Mouse (Mus musculus) mouse trophoblast stem cell (cell line): Measurements from ENCODE around the gene Sez6l.

Experiments
- in situ Hi-C, 2 experiments: fragments of 300-500 bp; cut with MseI, MboI; formaldehyde crosslinking; loops; 2 replicates in 1 of 2; 3 replicates in 1 of 2; pipeline ENCODE4 v1.15.1; 2025

Gene Sez6l

DNA sequence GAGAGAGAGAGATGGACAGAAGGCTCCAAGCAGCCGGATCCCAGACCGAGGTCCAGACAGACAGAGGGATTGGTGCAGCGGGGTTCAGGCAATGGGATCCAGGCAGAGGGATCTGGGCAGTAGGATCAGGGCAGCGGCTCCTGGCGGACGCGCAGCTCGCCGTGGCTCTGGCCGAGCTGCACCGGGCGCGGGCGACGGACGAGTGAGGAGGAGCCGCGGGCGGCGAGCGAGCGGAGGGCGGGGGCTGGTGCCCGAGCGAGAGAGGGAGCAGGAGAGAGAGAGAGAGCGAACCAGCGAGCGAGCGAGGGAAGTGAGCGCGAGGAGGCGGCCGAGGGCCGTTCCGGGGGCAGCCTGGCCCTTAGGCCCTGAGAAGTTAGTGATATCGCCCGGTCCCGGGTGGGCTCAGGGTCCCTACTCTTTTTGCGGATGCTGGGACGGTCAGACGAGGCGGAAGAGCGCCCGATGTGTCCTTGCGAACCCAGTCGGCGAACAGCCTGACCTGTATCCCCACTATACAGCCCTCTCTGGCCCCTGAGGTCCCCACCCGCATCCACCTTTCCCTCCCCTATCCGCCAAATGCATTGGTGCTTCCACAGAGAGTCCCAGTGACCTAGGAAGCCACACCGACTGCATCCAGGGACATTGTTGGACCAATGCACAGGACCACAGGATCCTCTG is at the start of gene Sez6l:
Gene Sez6l (minus strand): TSS at position 193 of the 678 bp plus-strand sequence.
- in situ Hi-C loops: no loop called here

DNA sequence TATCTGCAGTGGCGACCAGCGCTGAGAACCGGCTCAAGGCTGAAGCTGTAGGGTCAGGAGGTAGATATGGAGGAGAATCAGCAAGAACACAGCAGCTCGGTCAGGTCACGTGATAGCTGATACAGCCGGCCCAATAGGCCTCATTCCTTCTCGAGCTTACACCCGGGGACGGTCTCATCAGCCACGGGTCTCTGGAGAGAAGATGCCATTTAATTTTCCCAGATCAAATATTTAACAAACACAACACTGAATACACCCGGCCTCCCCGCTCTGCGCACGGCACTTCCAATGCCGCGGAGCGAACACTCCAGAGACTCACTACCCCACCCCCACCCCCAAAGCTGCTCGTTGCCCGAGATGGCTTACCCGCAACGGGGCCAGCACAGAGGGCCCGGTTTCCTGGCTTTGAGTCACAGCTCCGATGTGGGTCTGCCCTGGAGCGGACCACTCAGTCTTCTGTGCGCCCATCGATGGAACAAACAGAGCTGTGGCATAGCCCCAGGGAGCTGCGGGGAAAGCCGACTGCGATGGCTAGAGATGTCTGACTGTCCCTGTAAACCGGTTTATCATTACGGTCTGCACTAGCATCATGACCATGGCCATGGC is 48.7 kb upstream of the Sez6l start:
- in situ Hi-C loops: no loop called here

DNA sequence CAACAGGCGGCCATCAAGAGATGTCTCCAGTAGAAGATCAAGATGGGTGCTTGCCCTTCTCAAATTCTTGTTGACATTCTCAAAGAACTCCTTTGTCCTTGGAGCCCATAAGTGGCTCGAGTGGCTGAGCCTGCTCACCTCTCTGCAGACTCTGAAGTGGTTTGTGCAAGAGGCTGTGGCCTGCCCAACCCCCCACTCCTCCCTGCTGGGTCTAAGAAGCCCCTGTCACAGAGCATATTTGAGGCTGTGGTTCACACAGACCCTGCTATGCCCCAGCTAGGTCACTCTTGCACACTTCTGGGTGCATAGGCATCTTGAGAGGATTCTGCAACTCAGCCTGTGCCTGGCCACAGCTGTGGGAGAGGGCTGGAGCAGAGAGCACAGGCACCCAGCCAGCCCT is 46.0 kb upstream of the Sez6l start:
- in situ Hi-C loops: no loop called here

DNA sequence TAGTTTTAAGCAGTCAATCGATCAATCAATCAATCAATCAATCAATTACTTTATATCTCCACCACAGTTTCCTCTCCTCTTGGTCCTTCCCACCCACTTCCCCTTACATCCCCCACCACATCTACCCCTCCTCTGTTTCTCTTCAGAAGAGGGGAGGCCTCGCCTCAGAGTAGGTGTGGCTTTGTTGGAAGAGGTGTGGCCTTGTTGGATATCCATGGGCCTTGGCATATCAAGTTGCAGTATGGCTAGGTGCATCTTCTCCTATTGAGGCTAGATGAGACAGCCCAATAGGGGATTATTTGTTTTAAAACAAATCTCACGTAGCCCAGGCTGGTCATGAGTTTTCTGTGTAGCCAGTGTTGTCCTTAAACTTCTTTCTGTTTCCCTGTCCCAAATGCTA is 43.3 kb upstream of the Sez6l start:
- in situ Hi-C loops: no loop called here

DNA sequence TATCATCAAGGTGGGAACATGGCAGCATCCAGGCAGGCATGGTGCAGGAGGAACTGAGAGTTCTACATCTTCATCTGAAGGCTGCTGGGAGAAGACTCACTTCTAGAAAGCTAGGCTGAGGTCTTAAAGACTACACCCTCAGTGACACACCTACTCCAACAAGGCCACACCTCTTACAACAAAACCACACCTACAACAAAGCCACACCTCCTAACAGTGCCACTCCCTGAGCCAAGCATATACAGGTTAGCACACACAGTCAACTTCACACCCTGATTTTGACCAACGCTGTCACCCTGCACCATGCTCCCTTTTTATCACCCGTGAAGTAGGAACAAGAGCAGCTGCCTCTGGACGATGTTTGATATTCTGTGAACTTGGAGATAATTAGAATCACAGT is 42.4 kb upstream of the Sez6l start:
- in situ Hi-C loops: no loop called here

DNA sequence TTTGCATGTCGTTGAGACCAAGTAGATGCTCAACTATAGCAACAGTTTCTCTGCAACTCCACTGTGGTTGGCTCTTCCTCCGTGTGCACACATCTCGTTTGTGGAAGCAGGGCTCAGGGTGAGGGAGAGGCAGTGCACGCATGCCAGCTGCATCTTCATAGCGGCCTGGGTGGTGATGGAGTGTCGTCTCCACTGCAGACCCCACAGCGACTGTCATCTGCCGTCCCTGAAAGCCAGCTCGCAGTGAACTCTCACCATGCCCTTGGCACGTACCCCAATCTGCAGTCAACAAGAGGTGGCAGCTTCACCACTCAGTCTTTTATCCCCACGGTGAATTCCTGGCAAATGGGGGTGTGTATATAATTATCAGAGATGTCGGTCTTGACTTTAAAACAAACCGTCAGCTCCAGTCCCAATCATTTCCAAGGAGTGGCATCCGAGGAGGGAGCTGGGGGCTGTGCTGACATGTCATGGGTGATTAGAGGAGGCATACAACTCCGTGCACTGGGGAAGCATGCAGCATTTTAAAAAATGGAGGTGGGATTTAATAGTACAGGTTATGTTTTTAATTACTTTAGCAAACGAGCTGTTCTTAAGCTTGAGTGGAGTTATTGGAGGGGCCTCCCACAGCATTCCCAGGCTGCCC is 40.7 kb upstream of the Sez6l start:
- in situ Hi-C loops: no loop called here

DNA sequence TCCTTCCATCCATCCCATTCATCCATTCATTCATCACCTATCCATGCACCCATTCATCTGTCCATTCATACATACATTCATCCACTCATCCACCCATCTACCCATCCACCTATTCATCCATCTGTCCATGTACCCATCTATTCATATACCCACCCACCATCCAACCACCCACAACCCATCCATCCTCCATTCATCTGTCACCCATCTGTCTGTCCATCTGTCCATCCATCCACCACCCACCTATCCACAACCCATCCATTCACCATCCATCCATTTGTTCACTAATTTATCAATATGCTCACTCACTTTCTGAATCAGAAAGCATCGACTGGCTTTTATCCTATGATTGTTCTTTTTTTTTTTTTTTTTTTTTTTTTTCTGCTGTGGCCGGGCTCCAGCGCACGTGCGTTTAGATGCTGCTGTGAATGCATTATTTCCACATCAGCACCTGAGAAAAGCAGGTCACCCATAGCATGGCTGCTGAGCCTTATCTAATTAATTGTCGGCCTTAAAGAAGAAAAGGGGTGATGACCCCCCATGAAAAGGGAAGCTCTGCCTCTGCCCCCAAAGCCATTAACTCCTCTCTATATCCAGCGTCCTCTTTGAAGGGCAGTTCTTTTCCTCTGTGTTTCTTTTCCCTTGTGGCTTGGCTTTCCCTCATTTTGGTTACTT is 39.1 kb upstream of the Sez6l start:
- in situ Hi-C loops: no loop called here

DNA sequence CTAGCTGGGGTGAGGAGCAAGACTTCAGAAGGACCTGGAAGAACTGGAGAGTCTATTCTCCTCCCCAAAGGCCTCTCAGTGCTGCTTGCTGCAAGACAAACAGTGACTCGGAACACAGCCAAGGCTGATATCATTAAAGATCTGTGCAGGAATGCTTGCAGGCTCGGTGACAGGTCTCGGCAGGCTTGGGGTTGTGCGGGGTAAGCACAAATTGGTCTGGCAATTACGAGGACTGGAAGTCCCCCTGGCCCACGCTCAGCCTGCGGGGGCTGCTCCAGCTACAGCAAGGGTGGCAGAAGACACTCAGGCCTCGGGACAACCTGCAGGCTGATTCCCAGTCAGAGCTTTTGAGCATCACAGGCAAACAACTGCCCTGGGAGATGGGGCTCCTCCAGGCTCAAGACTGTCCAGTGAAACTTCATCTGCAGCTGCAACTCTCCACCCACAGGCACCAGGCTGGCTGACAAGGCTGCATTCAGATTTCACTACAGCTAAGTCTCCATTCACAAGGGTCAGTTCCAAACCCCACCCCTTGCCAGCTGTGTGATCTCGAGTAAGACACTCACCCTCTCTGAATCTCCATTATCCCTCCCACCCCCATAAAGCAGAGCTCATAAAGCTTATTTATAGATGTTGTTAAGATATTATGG is 31.0 kb upstream of the Sez6l start:
- in situ Hi-C loops: no loop called here

DNA sequence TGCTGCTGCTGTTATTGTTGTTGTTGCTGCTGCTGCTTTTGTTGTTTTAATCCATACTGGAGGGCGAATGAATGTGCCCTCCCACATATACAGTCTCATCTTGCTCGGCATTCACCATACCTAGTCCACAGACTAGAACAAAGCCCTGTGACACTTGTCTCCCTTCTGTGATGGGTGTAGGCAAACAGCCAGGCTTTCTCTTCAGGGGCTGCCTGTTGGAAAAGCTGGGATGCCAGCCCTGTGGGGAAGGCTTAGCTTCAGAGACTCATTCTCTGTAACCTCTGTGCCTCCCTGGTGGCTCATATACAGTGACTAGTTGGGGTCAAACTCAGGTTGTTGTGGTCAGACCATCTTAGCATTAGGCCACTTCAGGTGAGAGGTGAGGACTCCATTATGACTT is 30.1 kb upstream of the Sez6l start:
- in situ Hi-C loops: no loop called here

DNA sequence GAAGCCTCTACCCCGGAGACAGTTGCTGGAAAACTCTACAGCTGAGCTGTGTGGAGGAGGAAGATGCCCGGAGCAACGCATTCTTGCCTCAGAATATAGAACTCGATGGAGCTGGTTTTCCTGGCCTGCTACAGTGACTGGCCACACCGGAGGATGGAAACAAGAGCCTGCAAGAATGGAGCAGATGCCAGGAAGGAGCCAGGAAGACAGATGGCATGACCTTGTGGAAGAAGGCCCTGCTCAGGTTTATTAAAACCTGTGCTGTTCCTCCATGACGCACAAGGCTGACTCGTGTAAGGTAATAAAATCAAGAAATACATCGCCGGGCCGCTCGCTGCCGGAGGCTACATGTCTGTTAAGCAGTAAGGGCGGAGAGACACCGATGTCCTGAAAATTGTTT is 28.4 kb upstream of the Sez6l start:
- in situ Hi-C loops: no loop called here

DNA sequence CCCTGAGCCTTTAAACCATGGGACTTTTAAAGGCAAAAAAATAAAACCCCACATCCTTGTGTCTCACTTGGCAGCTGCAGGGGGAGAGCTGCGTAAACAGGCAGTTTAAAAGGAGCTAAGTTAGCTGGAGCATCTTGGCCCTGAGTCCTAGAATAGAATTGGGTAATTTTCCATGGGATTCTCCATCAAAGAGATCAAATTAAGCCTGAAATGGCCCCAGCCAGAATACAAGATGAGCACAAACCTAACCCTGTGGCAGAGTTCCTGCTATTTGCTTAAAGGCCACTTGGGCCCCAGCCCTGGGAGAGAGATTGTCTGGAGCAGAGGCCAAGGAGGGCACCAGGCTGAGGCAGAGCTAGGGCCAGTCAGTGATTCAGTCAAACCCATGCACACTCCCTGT is 27.3 kb upstream of the Sez6l start:
- in situ Hi-C loops: no loop called here

DNA sequence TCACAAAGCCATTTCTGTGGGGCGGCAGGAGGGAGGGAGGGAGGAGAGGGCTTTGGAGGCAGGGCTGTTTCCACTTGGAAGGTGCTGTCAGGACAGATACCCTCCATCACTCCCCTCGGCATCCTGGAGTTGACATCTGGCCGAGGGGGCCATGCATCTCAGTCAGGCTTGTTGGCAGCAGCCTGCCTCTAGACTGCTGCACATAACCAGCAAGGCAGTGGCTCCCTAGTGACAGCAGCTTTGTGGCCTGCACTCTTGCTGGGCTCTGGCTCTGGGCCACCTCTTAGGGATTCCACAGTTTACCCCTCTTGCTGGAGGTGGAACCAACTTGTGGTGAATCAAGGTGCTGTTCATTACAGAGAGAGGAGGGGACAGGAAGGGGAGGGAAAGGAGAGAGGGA is 26.6 kb upstream of the Sez6l start:
- in situ Hi-C loops: no loop called here

DNA sequence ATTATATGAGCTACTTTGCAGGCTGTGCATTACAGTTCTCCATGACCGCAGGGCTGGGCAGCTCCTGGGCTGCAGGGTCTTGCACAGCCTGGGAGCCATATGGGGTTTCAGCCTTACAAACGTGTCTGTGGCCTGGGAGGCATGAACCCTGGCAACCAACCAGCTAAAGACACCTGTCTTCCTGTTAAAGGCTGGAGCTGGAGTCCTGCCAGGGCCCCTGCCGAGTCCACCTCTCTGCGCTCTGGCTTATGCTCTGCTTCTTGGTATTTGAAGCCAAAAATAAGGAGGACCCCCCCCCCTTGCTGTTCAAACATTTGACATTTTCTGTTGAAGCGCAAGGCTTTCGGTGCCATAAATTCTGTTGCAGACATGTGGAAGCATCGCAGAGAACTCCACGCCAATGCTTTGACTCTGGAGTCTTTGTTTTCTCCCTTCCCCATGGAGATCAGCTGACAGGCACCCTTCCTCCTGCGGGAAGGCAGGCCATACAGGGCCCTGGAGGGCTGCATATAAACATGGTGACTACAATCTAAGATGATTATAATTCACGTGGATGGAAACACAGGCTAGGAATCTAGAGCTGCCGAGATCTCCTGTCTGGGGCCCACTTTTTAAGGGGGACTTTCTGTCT is 23.4 kb upstream of the Sez6l start:
- in situ Hi-C loops: no loop called here

DNA sequence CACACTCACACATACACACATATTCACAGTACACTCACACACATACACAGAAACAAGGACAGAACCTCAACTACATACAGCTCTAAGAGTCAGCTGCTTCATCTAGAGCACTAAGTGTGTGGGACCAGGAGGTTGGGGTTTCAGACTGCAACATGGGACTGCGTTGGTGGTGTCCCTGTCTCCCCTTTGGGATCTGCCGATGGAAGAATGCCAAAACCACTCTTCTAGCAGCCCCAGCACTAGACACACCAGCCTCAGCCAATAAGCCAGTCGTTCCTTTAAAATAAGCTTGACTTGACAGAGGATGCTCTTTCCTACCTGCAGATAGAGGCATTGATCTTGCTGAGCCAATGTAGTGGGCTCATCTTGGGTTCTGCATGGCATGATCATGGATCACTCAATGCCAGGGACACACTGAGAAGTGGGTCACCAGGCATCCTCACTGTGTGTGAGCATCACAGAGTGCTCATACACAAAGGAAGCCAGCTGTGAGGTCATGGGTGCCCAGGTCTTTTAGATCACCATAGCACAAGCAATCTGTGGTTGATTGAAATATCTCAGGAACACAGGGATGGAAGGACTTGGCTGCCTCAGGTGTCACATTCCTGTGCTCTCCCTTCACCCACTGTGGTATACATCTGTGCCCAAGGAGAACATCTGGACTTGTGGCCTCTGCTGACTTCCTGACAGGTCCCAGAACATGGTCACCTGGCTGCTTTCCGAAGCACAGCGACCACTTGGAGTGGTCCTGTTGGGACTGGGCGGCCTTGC is 22.7 kb upstream of the Sez6l start:
- in situ Hi-C loops: no loop called here

DNA sequence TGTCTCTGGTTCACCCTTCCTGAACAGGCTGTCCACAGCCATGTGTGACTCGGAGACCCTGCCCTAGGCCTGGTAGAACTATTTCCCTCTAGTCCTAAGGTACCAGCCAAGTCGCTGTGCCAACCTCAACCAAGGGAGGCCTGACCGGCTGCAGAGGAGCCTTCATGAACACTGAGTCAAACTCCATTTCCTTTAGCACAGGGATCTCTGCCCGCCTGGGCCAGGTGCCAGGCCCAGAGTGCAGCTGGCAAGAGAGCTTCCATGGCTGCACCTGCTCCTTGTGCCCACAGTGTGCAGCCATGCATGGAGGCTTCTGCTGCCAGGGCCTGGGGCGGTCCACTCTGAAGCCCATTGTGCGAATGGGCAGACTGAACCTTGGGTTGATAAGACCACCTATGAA is 20.9 kb upstream of the Sez6l start:
- in situ Hi-C loops: no loop called here

DNA sequence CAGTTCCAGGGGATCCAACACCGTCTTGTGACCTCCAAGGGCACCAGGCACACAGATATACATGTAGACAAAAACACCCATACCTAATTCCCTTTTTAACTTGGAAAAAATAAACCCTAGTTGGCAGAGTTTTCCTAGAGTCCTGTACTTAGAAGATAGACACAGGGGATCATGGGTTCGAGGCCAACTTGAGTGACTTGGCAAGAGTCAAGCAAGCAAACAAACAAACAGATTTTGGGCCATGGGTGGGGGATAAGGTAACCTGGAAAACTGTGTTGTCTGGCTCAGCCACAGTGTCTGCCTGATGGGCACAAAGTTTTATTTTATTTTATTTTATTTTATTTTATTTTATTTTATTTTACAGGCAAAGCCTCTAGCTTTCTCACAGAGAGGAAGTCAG is 20.3 kb upstream of the Sez6l start:
- in situ Hi-C loops: no loop called here

DNA sequence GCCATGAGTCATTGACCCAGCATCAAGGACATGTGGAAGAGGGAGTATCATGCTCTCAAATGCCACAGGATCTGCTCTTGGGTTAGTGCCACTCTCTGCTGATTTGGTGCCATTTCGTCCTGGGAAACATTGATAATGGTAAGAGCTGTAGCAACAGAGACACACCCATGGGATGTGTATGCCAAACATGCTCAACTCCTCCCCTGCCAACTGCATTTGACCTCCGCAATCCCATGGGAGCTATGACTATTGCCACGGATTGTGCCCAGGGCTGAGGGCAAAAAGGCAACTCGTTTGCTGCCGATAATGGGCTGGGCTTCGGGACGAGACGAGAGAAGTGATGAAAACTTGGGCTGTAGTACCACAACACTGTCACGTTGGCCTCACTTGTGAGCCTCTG is 19.7 kb upstream of the Sez6l start:
- in situ Hi-C loops: no loop called here

DNA sequence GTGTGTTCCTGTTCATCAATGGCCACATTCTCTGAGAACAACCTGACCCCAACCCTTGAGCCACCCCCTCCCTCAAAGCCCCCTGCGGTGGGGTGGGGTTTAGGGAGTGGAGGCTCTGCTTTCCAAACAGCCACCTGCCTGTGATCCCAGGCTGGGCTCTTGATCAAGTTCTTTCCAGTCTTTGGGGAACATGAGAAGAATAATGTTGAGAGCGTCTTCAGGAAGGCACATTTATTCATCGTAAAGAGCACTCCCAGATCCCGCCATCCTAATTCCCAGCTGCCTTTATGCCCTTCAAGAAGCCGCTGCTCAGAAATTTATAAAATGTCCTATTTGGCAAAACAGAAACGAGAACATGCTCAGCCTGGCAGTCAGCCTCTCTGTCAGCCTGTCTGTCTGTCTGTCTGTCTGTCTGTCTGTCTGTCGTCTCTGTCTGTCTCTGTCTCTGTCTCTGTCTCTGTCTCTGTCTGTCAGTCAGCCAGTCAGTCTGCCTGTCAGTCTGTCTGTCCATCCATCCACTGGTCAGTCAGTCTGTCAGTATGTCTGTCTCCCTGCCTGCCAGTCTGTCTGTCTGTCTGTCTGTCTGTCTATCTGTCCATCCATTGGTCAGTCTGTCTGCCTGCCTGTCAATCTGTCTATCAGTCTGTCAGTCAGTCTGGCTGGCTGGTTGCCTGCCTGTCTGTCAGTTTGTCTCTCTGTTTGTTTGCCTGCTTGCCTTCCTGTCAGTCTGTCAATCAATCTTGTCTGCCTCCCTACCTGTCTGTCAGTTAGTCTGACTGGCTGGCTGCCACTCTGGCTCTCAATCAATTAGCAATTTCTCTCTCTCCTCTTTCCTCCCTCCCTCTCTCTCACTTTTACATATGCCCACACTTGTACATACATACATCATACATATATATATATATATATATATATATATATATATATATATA is 19.0 kb upstream of the Sez6l start:
- in situ Hi-C loops: no loop called here

DNA sequence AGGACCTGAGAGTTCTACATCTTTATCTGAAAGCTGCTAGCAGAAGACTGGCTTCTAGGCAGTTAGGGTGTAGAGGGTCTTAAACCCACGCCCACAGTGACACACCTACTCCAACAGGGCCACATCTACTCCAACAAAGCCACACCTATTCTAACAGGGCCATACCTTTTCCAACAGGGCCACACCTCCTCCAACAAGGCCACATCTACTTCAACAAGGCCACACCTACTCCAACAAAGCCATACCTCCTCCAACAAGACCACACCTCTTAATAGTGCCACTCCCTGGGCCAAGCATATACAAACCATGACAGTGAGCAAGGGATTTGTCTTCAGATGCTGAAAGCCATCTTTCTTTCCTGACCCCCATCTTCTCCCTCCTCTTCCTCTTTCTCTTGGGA is 14.7 kb upstream of the Sez6l start:
- in situ Hi-C loops: no loop called here

DNA sequence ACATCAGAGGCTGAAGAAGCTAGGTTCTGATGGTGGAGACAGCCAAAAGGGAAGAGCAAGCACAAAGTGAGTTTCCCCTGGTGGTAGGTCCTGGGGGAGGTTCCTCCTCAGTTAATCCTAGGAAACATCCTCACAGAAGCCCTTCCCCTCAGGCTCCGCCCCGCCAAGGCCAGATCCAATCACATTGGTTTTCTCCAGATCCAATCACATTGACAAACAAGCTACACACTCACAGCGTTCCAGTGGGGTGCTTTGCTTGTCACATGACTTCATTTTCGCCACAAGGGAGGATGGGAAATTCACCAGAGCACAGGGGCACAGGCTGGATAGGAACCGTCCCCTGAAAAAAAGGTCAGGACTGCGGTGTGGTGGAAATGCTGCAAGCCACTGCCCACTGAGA is 9.1 kb upstream of the Sez6l start:
- in situ Hi-C loops: no loop called here
